Mouse (Mus musculus): ENCODE data around the gene Grk5. TPM values are rescaled to one million over a fixed set of nuclear protein-coding genes. Genes with fewer than 3 reads are reported as not detected.

Grk5 gene
- total RNA-seq, 2 experiments from 2014 or later: 23.8 to 29.2 TPM

DNA sequence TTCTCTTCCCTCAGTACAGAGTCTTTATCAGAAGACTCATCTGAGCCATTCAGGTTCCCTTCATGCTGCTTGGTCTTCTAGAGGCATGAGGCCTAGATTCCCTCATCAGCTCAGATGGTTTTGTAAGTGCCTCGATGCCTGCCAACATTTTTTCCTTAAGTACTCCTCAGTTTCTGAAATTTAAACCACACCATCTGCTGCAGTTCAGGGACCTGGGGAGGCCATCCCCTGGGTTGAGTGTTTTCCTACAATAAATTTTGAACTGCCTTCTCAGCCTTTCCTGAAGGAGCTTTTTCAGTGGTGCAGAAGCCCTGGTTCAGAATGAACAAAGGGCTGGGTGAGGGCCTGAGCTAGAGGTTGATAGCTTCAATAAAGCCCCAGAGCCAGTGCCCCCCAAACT lies 159.9 kb downstream of the Grk5 start:
- no peak for DNase-seq
- intact Hi-C loops (cut with DNase I): no loop called here

GRCm38 (mm10) chr19:61051151-61051550 lies 161.6 kb downstream of the Grk5 start:
- no peak for DNase-seq
- intact Hi-C loops (cut with DNase I): no loop called here

GRCm38 (mm10) chr19:61052008-61052407 lies 162.5 kb downstream of the Grk5 start:
- DNase-seq: no peak
- intact Hi-C loops (cut with DNase I): no loop called here

DNA sequence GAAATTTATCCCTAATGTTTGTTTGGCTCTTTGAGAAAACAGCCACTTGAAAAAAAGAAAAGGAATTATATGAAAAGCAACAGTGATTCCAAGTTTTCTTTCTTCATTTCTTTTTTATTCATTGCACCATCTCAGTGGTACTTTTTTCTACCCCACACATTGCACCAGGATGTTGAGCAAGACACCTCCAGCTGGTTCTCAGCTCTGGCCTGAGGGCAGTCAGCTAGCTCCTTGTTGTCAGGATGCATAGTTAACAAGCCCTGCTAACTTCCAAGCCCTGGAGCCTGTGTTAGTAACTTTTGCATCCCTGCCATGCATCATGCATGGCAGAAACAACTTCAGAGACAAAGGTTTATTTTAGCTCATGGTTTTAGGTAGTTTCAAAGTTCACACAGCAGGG lies 163.2 kb downstream of the Grk5 start:
- no peak for DNase-seq
- intact Hi-C loops (cut with DNase I): no loop called here

GRCm38 (mm10) chr19:61056783-61057410 lies 167.3 kb downstream of the Grk5 start:
- intact Hi-C loops (cut with DNase I): no loop called here

DNA sequence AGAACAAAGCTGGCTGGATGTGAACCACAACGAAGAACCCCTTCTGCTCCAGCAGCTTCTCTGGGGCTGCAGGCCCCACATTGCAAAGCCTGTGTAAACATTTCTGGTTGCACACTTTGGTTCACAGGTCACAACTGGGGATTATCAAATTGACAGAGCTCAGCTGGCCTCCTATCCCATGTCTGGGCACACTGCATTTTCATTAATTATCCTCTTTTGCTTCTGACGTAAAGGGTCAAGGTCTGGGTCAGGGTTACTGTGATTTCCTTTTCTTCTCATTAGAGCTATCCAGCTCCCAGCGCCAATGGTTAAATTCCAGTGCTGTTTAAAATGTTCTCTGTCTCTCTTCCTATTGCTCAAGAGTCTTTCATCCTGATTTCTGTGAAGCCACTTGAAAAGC lies 168.0 kb downstream of the Grk5 start:
- DNase-seq: no peak

More at GRCm38 (mm10) chr19:61056783-61057410, 167.3 kb downstream of the Grk5 start:
- no peak for DNase-seq

GRCm38 (mm10) chr19:61064386-61064785 lies 174.8 kb downstream of the Grk5 start:
- DNase-seq: no peak
- intact Hi-C loops (cut with DNase I): loop anchor here (2.0 kb wide), 1 partner anchor 176 kb away; the partner anchor contains the start of gene Grk5

More for the DNA sequence above, 168.0 kb downstream of the Grk5 start:
- intact Hi-C loops (cut with DNase I): no loop called here

- intact Hi-C loops (cut with DNase I): loop anchor here (2.0 kb wide), 1 partner anchor 176 kb away; the partner anchor contains the start of gene Grk5
- DNase-seq: no peak
These were observed 175.5 kb downstream of the Grk5 start for GRCm38 (mm10) chr19:61065011-61065410.

DNA sequence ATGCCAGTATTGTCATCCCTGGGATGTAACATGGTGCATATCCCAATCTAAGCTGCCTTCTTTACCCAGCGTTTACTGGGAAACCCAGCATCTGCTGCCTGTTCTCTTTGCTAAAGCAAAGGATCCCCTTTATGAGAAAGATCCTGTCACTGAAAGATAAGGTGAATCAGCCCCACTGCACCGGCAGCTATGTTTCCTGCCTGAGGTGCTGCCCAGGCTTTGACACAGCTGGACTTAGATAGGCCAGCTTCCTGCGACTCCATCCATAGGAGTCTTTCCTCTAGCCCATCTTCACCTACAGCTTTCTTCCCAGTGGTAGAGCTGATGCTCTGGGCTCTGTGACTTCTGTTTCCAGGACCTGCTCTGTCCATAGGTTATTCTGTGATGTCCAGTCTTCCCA lies 189.1 kb downstream of the Grk5 start:
- intact Hi-C loops (cut with DNase I): no loop called here
- no peak for DNase-seq

- intact Hi-C loops (cut with DNase I): loop anchor here (5.0 kb wide), 1 partner anchor 128 kb away; no protein-coding TSS in a partner anchor
- DNase-seq: no peak
These were observed 190.8 kb downstream of the Grk5 start for GRCm38 (mm10) chr19:61080251-61080749.

DNA sequence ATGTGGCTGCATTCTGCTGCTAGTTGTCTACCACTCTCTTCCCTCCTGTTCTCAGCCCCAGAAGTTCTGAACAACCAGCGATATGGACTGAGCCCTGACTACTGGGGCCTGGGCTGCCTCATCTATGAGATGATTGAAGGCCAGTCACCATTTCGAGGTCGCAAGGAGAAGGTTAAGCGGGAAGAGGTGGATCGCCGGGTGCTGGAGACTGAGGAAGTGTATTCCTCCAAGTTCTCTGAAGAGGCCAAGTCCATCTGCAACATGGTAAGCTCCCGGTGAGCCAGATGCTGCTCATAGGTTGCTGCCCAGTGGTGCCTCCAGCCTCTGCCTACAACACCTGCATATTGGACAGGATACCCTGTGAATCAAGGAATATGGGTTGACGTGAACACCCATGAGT lies 193.5 kb downstream of the Grk5 start:
- intact Hi-C loops (cut with DNase I): loop anchor here (5.0 kb wide), 1 partner anchor 131 kb away; no protein-coding TSS in a partner anchor
- no peak for DNase-seq

- DNase-seq: peak; percentile 88 to 93
- intact Hi-C loops (cut with DNase I): loop anchor here (1.0 to 5.0 kb wide), 3 partner anchors 132 to 201 kb away; partner anchors contain the start of gene Grk5
These were observed 194.8 kb downstream of the Grk5 start for GRCm38 (mm10) chr19:61084149-61084940.

GRCm38 (mm10) chr19:61085217-61085616 lies 195.7 kb downstream of the Grk5 start:
- intact Hi-C loops (cut with DNase I): no loop called here

GRCm38 (mm10) chr19:61087781-61088180 lies 198.2 kb downstream of the Grk5 start:
- no peak for DNase-seq
- intact Hi-C loops (cut with DNase I): no loop called here

More at GRCm38 (mm10) chr19:61085217-61085616, 195.7 kb downstream of the Grk5 start:
- no peak for DNase-seq

DNA sequence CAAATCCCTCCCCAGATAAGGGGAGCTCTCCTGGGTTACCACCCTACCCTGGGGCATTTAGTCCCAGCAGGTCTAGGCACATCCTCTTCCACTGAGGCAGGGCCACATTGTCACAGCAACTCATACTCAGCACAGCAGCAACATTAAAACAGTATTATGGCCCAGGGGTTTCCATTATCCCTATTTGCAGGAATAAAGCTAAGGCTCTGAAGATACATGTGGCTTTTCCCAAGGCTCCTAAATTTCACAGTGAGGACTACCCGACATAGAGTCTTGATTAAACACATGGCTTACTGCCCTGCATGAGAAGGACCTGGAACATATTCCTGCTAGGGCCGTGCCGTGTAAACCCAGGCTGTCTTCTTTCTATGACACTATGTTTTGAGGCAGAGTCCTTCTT lies 199.5 kb downstream of the Grk5 start:
- no peak for DNase-seq

GRCm38 (mm10) chr19:61090541-61090940 lies 201.0 kb downstream of the Grk5 start:
- no peak for DNase-seq
- intact Hi-C loops (cut with DNase I): no loop called here

More for the DNA sequence above, 199.5 kb downstream of the Grk5 start:
- intact Hi-C loops (cut with DNase I): no loop called here

- intact Hi-C loops (cut with DNase I): no loop called here
- no peak for DNase-seq
These were observed 207.2 kb downstream of the Grk5 start for GRCm38 (mm10) chr19:61096776-61097175.

DNA sequence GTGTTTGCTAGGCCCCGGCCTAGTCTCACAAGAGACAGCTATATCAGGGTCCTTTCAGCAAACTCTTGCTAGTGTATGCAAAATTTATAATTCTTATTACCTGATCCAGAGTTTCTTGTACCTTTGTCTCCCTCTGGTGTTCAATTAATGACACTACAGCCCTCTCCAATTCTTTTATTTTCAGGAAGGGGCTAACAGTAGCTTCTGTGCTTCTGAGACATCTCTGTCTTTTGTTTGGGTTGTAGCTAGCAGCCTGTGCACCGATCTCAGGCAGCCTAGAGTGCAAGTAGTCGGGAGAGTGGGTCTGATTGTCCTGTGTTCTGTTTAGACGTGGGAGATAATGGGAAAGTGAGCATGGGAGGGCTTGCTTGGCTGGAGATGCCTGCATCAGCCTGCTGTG lies 208.2 kb downstream of the Grk5 start:
- intact Hi-C loops (cut with DNase I): no loop called here
- no peak for DNase-seq

DNA sequence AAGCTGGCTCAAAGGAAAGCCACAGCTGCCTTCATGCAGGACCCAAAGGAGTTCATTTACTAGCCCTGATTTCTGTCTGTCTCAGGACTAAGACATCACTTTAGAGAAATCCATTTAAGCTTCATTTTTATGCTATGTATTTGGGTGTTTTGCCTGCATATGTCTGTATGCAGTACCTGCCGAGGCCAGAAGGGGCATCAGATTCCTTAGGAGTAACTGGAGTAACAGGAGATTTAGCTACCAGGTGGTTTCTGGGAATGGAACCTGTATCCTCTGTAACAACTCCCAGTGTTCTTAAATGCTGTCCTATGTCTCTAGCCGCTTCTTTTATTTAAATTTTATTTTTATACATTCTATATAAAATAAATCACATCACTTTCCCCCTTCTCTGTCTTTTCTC lies 220.6 kb downstream of the Grk5 start:
- intact Hi-C loops (cut with DNase I): no loop called here
- DNase-seq: no peak

- no peak for DNase-seq
- intact Hi-C loops (cut with DNase I): no loop called here
These were observed 241.5 kb downstream of the Grk5 start for GRCm38 (mm10) chr19:61131096-61131495.

DNA sequence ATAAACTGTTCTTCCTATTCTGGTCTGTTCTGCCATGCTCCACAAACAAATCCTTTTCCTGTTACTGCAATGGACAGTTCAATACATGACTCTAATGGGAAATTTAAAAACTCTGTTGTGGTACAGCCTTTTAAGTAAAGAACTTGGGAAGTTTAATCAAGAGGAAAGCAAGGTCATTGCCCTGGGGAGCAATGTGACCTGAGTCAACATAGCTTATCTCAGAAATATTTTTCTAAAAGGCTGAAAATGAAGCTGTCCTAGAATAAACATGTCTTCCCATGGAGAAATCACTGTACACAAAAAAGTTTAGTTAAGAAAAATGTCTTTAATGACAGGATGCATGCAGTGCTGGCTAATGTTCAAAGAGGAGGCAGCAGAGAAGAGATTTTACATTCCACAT lies 249.1 kb downstream of the Grk5 start:
- no peak for DNase-seq
- intact Hi-C loops (cut with DNase I): no loop called here

Data from heart, postnatal 14 days (tissue).